Mouse (Mus musculus) heart, embryonic 11.5 days (tissue): ENCODE measurements around the gene Ddx23. TPM values are rescaled to one million over a fixed set of nuclear protein-coding genes. Genes with fewer than 3 reads are reported as not detected.

Experiments
- ATAC-seq: fragments of 200-750 bp; cut with Nextera tagmentation; replicated peaks from 2 replicates; pipeline ENCODE4 v1.8.0; 2017; ENCODE audit warnings: moderate library complexity; ENCODE audit not compliant: insufficient number of reproducible peaks, low FRiP score, low TSS enrichment
- H3K27ac ChIP-seq: fragments of 300-500 bp; sonication (generic); 2 replicates; pipeline ENCODE4 v1.5.1; 2014; ENCODE audit warnings: mild to moderate bottlenecking, low read depth, low read length
- H3K27me3 ChIP-seq: fragments of 300-500 bp; sonication (generic); 2 replicates; pipeline ENCODE4 v1.6.1; 2014; ENCODE audit warnings: mild to moderate bottlenecking, low read length, mixed read lengths; ENCODE audit not compliant: control insufficient read depth, insufficient read depth
- H3K36me3 ChIP-seq: fragments of 300-500 bp; sonication (generic); 2 replicates; pipeline ENCODE4 v1.6.1; 2014; ENCODE audit warnings: mild to moderate bottlenecking, low read length, moderate library complexity, mixed read lengths; ENCODE audit not compliant: control insufficient read depth, insufficient read depth
- H3K4me1 ChIP-seq: fragments of 300-500 bp; sonication (generic); 2 replicates; pipeline ENCODE4 v1.6.1; 2014; ENCODE audit warnings: low read length; ENCODE audit not compliant: control insufficient read depth, insufficient read depth
- H3K4me2 ChIP-seq: fragments of 300-500 bp; sonication (generic); 2 replicates; pipeline ENCODE4 v1.6.1; 2014; ENCODE audit warnings: mild to moderate bottlenecking, moderate library complexity
- H3K4me3 ChIP-seq: fragments of 300-500 bp; sonication (generic); 2 replicates; pipeline ENCODE4 v1.5.1; 2014; ENCODE audit warnings: low read depth, low read length
- H3K9ac ChIP-seq: fragments of 300-500 bp; sonication (generic); 2 replicates; pipeline ENCODE4 v1.6.1; 2014; ENCODE audit warnings: mild to moderate bottlenecking, low read depth, low read length, moderate library complexity
- H3K9me3 ChIP-seq: fragments of 300-500 bp; sonication (generic); replicated peaks from 2 replicates; pipeline ENCODE4 v1.6.1; 2016; ENCODE audit warnings: low read length; ENCODE audit not compliant: control insufficient read depth
- WGBS: fragments of 180-500 bp; shearing (Covaris S2); extraction: QIAGEN DNeasy Blood & Tissue Kit; methylation state at CpG from one replicate; pipeline ENCODE4 v1.1.7; 2014; ENCODE audit not compliant: insufficient replicate concordance; 5-methylcytosine and 5-hydroxymethylcytosine counted together
- polyA plus RNA-seq: library from polyadenylated mRNA; unstranded; fragments of >200 nt; fragmentation: Nextera tagmentation; extraction: Ambion mirVana; gene quantifications from 2 replicates; pipeline ENCODE4 v1.2.1, GENCODE M21; 2014

The Ddx23 gene
- polyA plus RNA-seq, 1 experiment from 2014 or later = 19.6 TPM

GRCm38 (mm10) chr15:98610131-98610633 lies 52.5 kb downstream of the Ddx23 start:
- peaks cover 35% of the 10 kb centered on the region for H3K4me1 ChIP-seq
- WGBS = 6% methylated on average over 12 of the region's 12 CpGs

GRCm38 (mm10) chr15:98609331-98610130 lies 53.2 kb downstream of the Ddx23 start, which contains the start of gene Adcy6:
Gene Adcy6, minus strand, starts transcription at chr15:98610076.
- under 1% methylated on average over 67 of the region's 75 CpGs for WGBS
- H3K36me3 ChIP-seq = no peaks in the 10 kb centered on the region
- peak within 1 kb of the TSS; percentile 93 for H3K4me3 ChIP-seq
- H3K4me2 ChIP-seq = peak within 1 kb of the TSS; percentile 75
- H3K9me3 ChIP-seq = no peaks in the 10 kb centered on the region
- ATAC-seq = peak; percentile 67
- peak within 1 kb of the TSS; percentile 95 for H3K27ac ChIP-seq
- no peaks in the 10 kb centered on the region for H3K27me3 ChIP-seq
- H3K4me1 ChIP-seq = peaks cover 35% of the 10 kb centered on the region
- H3K9ac ChIP-seq = peak within 1 kb of the TSS; percentile 96

More at GRCm38 (mm10) chr15:98610131-98610633, 52.5 kb downstream of the Ddx23 start:
- H3K4me2 ChIP-seq = peak overlapping the region; percentile 75
- ATAC-seq = no peak
- no peaks in the 10 kb centered on the region for H3K9me3 ChIP-seq
- H3K4me3 ChIP-seq = peak overlapping the region; percentile 93
- no peaks in the 10 kb centered on the region for H3K36me3 ChIP-seq
- H3K27ac ChIP-seq = peak overlapping the region; percentile 95; the same call in 1 of the 2 replicates
- H3K27me3 ChIP-seq = no peaks in the 10 kb centered on the region
- H3K9ac ChIP-seq = peak overlapping the region; percentile 96

- peak; percentile 11 for ATAC-seq
- H3K4me1 ChIP-seq = peaks cover 37% of the 10 kb centered on the region
Measured at GRCm38 (mm10) chr15:98608784-98609250, 53.9 kb downstream of the Ddx23 start.

GRCm38 (mm10) chr15:98608058-98608783 lies 54.5 kb downstream of the Ddx23 start:
- H3K36me3 ChIP-seq = peaks cover 9% of the 10 kb centered on the region
- no peak for ATAC-seq
- H3K27ac ChIP-seq = peak overlapping the region; percentile 95
- peak overlapping the region; percentile 75 for H3K4me2 ChIP-seq
- peak overlapping the region; percentile 93 for H3K4me3 ChIP-seq
- H3K4me1 ChIP-seq = peaks cover 43% of the 10 kb centered on the region
- peak overlapping the region; percentile 96 for H3K9ac ChIP-seq
- no peaks in the 10 kb centered on the region for H3K9me3 ChIP-seq
- WGBS = 10% methylated on average over 9 of the region's 10 CpGs
- no peaks in the 10 kb centered on the region for H3K27me3 ChIP-seq

More at GRCm38 (mm10) chr15:98608784-98609250, 53.9 kb downstream of the Ddx23 start:
- Histone ChIP-seq H3K9ac (peak overlapping the region; percentile 96), H3K36me3 (peaks cover 6% of the 10 kb centered on the region), H3K27me3 (no peaks in the 10 kb centered on the region), H3K27ac (peak overlapping the region; percentile 95), H3K4me3 (peak overlapping the region; percentile 93), H3K4me2 (peak overlapping the region; percentile 75), H3K9me3 (no peaks in the 10 kb centered on the region)
- WGBS = 2% methylated on average over 12 of the region's 26 CpGs

- Histone ChIP-seq H3K4me3 (peak overlapping the region; percentile 93), H3K9ac (peak overlapping the region; percentile 96), H3K9me3 (no peaks in the 10 kb centered on the region), H3K4me2 (peak overlapping the region; percentile 75), H3K4me1 (peaks cover 50% of the 10 kb centered on the region), H3K27ac (peak overlapping the region; percentile 95), H3K36me3 (peaks cover 9% of the 10 kb centered on the region), H3K27me3 (no peaks in the 10 kb centered on the region)
- WGBS = 4% methylated on average over 4 of the region's 4 CpGs
- ATAC-seq = peak; percentile 61
Measured at GRCm38 (mm10) chr15:98607557-98607956, 55.1 kb downstream of the Ddx23 start.

- ATAC-seq = no peak
- H3K36me3 ChIP-seq = peaks cover 9% of the 10 kb centered on the region
- H3K27me3 ChIP-seq = no peaks in the 10 kb centered on the region
- H3K27ac ChIP-seq = peak overlapping the region; percentile 95
- 40% methylated on average over 9 of the region's 9 CpGs for WGBS
- peak overlapping the region; percentile 75 for H3K9ac ChIP-seq
- no peaks in the 10 kb centered on the region for H3K9me3 ChIP-seq
- H3K4me2 ChIP-seq = peak overlapping the region; percentile 75
- H3K4me1 ChIP-seq = peaks cover 58% of the 10 kb centered on the region
- H3K4me3 ChIP-seq = peak overlapping the region; percentile 93
Measured at GRCm38 (mm10) chr15:98606739-98607138, 56.0 kb downstream of the Ddx23 start.

GRCm38 (mm10) chr15:98606051-98606536 lies 56.6 kb downstream of the Ddx23 start:
- ATAC-seq = no peak
- Histone ChIP-seq H3K4me2 (peak overlapping the region; percentile 75), H3K4me1 (peaks cover 64% of the 10 kb centered on the region), H3K4me3 (peak overlapping the region; percentile 93), H3K9me3 (no peaks in the 10 kb centered on the region), H3K9ac (peak overlapping the region; percentile 75), H3K27ac (peak overlapping the region; percentile 95), H3K36me3 (peaks cover 13% of the 10 kb centered on the region), H3K27me3 (no peaks in the 10 kb centered on the region)
- WGBS = 32% methylated on average over 12 of the region's 12 CpGs

GRCm38 (mm10) chr15:98604041-98604575 lies 58.6 kb downstream of the Ddx23 start:
- Histone ChIP-seq H3K27ac (peak overlapping the region; percentile 87), H3K9me3 (no peaks in the 10 kb centered on the region), H3K4me1 (peaks cover 72% of the 10 kb centered on the region), H3K9ac (peak overlapping the region; percentile 66), H3K27me3 (no peaks in the 10 kb centered on the region), H3K36me3 (peaks cover 27% of the 10 kb centered on the region), H3K4me2 (peak overlapping the region; percentile 59), H3K4me3 (peak overlapping the region; percentile 33)
- ATAC-seq = no peak
- 86% methylated on average over 24 of the region's 24 CpGs for WGBS
